Mouse (Mus musculus) midbrain, embryonic 10.5 days (tissue): ENCODE measurements around the gene Ngf. TPM values are rescaled to one million over a fixed set of nuclear protein-coding genes. Genes with fewer than 3 reads are reported as not detected.

ENCODE experiments used
- DNase-seq: peaks from one replicate; pipeline ENCODE4 v3.0.0-alpha.2; 2017; ENCODE audit warnings: low spot score
- H3K27ac ChIP-seq: fragments of 300-500 bp; sonication (generic); replicated peaks from 2 replicates; pipeline ENCODE4 v1.5.1; 2016; ENCODE audit warnings: mild to moderate bottlenecking
- H3K27me3 ChIP-seq: fragments of 300-500 bp; sonication (generic); 2 replicates; pipeline ENCODE4 v1.6.1; 2016; ENCODE audit warnings: low read depth, mild to moderate bottlenecking; ENCODE audit not compliant: poor library complexity, severe bottlenecking
- H3K36me3 ChIP-seq: fragments of 300-500 bp; sonication (generic); 2 replicates; pipeline ENCODE4 v1.6.1; 2016; ENCODE audit warnings: mild to moderate bottlenecking, moderate library complexity
- H3K4me1 ChIP-seq: fragments of 300-500 bp; sonication (generic); 2 replicates; pipeline ENCODE4 v1.6.1; 2016
- H3K4me3 ChIP-seq: fragments of 300-500 bp; sonication (generic); 2 replicates; pipeline ENCODE4 v1.5.1; 2016; ENCODE audit warnings: mild to moderate bottlenecking, moderate library complexity
- H3K9me3 ChIP-seq: fragments of 300-500 bp; sonication (generic); replicated peaks from 2 replicates; pipeline ENCODE4 v1.6.1; 2016; ENCODE audit warnings: mild to moderate bottlenecking
- WGBS: fragments of 180-500 bp; shearing (Covaris S2); methylation state at CpG from one replicate; pipeline ENCODE4 v1.1.7; 2016; 5-methylcytosine and 5-hydroxymethylcytosine counted together
- polyA plus RNA-seq: library from polyadenylated mRNA; unstranded; fragments of >200 nt; fragmentation: Nextera tagmentation; extraction: Ambion mirVana; gene quantifications from 2 replicates; pipeline ENCODE4 v1.2.1, GENCODE M21; 2016

Ngf gene
- polyA plus RNA-seq, 1 experiment from 2014 or later: 0.20 TPM

- H3K36me3 ChIP-seq: no peaks in the 10 kb centered on the region
- peaks cover 27% of the 10 kb centered on the region for H3K27me3 ChIP-seq
- no peak overlapping the region for H3K27ac ChIP-seq
- 80% methylated on average over 15 of the region's 15 CpGs for WGBS
- no peak overlapping the region for H3K4me3 ChIP-seq
- H3K4me1 ChIP-seq: peaks cover 24% of the 10 kb centered on the region
- no peaks in the 10 kb centered on the region for H3K9me3 ChIP-seq
- no peak for DNase-seq
Measured at GRCm38 (mm10) chr3:102474275-102475155, 4.8 kb downstream of the Ngf start.

- DNase-seq: no peak
- Histone ChIP-seq H3K4me3 (no peak overlapping the region), H3K4me1 (peaks cover 3% of the 10 kb centered on the region), H3K27me3 (no peaks in the 10 kb centered on the region; the same call in 1 of the 2 replicates), H3K9me3 (no peaks in the 10 kb centered on the region), H3K27ac (no peak overlapping the region), H3K36me3 (no peaks in the 10 kb centered on the region)
- WGBS: 89% methylated on average over 12 of the region's 12 CpGs
Measured at GRCm38 (mm10) chr3:102477917-102478694, 8.4 kb downstream of the Ngf start.

- no peak for DNase-seq
- WGBS: 88% methylated on average over 14 of the region's 14 CpGs
- H3K4me3 ChIP-seq: no peak overlapping the region
Measured at GRCm38 (mm10) chr3:102490393-102491123, 20.8 kb downstream of the Ngf start.

GRCm38 (mm10) chr3:102498113-102498512 is 28.4 kb downstream of the Ngf start:
- 81% methylated on average over 7 of the region's 7 CpGs for WGBS
- H3K27me3 ChIP-seq: no peaks in the 10 kb centered on the region
- no peak overlapping the region for H3K27ac ChIP-seq
- H3K36me3 ChIP-seq: no peaks in the 10 kb centered on the region
- no peaks in the 10 kb centered on the region for H3K9me3 ChIP-seq
- H3K4me3 ChIP-seq: no peak overlapping the region
- DNase-seq: no peak
- 0 out of 2 replicates have a peak, but pooled peaks cover 5% of the 10 kb centered on the region for H3K4me1 ChIP-seq

More at GRCm38 (mm10) chr3:102490393-102491123, 20.8 kb downstream of the Ngf start:
- Histone ChIP-seq H3K27me3 (no peaks in the 10 kb centered on the region), H3K4me1 (0 out of 2 replicates have a peak, but pooled peaks cover 5% of the 10 kb centered on the region), H3K36me3 (no peaks in the 10 kb centered on the region), H3K9me3 (no peaks in the 10 kb centered on the region), H3K27ac (no peak overlapping the region)

- Histone ChIP-seq H3K27me3 (no peaks in the 10 kb centered on the region), H3K9me3 (no peaks in the 10 kb centered on the region), H3K4me1 (no peaks in the 10 kb centered on the region), H3K4me3 (no peak overlapping the region), H3K27ac (no peak overlapping the region), H3K36me3 (no peaks in the 10 kb centered on the region)
- no peak for DNase-seq
- WGBS: 83% methylated on average over 6 of the region's 6 CpGs
Measured at GRCm38 (mm10) chr3:102498931-102499330, 29.2 kb downstream of the Ngf start.

- H3K36me3 ChIP-seq: no peaks in the 10 kb centered on the region
- H3K27me3 ChIP-seq: no peaks in the 10 kb centered on the region
- no peak overlapping the region for H3K4me3 ChIP-seq
- 92% methylated on average over 2 of the region's 2 CpGs for WGBS
- no peaks in the 10 kb centered on the region for H3K4me1 ChIP-seq
- DNase-seq: no peak
- H3K9me3 ChIP-seq: no peaks in the 10 kb centered on the region
- no peak overlapping the region for H3K27ac ChIP-seq
Measured at GRCm38 (mm10) chr3:102500031-102500430, 30.3 kb downstream of the Ngf start.

GRCm38 (mm10) chr3:102501186-102501585 is 31.5 kb downstream of the Ngf start:
- H3K4me3 ChIP-seq: no peak overlapping the region

GRCm38 (mm10) chr3:102505129-102505528 is 35.4 kb downstream of the Ngf start:
- H3K27ac ChIP-seq: no peak overlapping the region
- H3K36me3 ChIP-seq: no peaks in the 10 kb centered on the region
- no peaks in the 10 kb centered on the region for H3K27me3 ChIP-seq
- no peaks in the 10 kb centered on the region for H3K9me3 ChIP-seq
- 92% methylated on average over 4 of the region's 4 CpGs for WGBS
- no peak for DNase-seq
- peaks cover 12% of the 10 kb centered on the region for H3K4me1 ChIP-seq
- no peak overlapping the region for H3K4me3 ChIP-seq

More at GRCm38 (mm10) chr3:102501186-102501585, 31.5 kb downstream of the Ngf start:
- Histone ChIP-seq H3K27me3 (no peaks in the 10 kb centered on the region), H3K4me1 (no peaks in the 10 kb centered on the region), H3K9me3 (no peaks in the 10 kb centered on the region), H3K27ac (no peak overlapping the region), H3K36me3 (no peaks in the 10 kb centered on the region)
- no peak for DNase-seq
- 83% methylated on average over 4 of the region's 4 CpGs for WGBS

GRCm38 (mm10) chr3:102506061-102506460 is 36.3 kb downstream of the Ngf start:
- peaks cover 12% of the 10 kb centered on the region for H3K4me1 ChIP-seq
- H3K36me3 ChIP-seq: no peaks in the 10 kb centered on the region
- 82% methylated on average over 12 of the region's 12 CpGs for WGBS
- no peak overlapping the region for H3K4me3 ChIP-seq
- H3K27me3 ChIP-seq: no peaks in the 10 kb centered on the region
- H3K27ac ChIP-seq: no peak overlapping the region
- DNase-seq: no peak
- H3K9me3 ChIP-seq: no peaks in the 10 kb centered on the region

GRCm38 (mm10) chr3:102507666-102508260 is 38.0 kb downstream of the Ngf start:
- no peaks in the 10 kb centered on the region for H3K9me3 ChIP-seq
- no peaks in the 10 kb centered on the region for H3K27me3 ChIP-seq
- no peak overlapping the region for H3K4me3 ChIP-seq
- no peak for DNase-seq
- no peaks in the 10 kb centered on the region for H3K36me3 ChIP-seq
- WGBS: 80% methylated on average over 8 of the region's 8 CpGs
- H3K27ac ChIP-seq: no peak overlapping the region
- peaks cover 12% of the 10 kb centered on the region for H3K4me1 ChIP-seq

- no peak for DNase-seq
- no peaks in the 10 kb centered on the region for H3K36me3 ChIP-seq
- 60% methylated on average over 9 of the region's 9 CpGs for WGBS
- no peak overlapping the region for H3K4me3 ChIP-seq
- peaks cover 12% of the 10 kb centered on the region for H3K4me1 ChIP-seq
- H3K27ac ChIP-seq: no peak overlapping the region
- no peaks in the 10 kb centered on the region for H3K27me3 ChIP-seq
- no peaks in the 10 kb centered on the region for H3K9me3 ChIP-seq
Measured at GRCm38 (mm10) chr3:102508455-102508854, 38.7 kb downstream of the Ngf start.

GRCm38 (mm10) chr3:102509601-102510000 is 39.9 kb downstream of the Ngf start:
- Histone ChIP-seq H3K27me3 (no peaks in the 10 kb centered on the region), H3K9me3 (no peaks in the 10 kb centered on the region), H3K36me3 (no peaks in the 10 kb centered on the region), H3K27ac (no peak overlapping the region), H3K4me1 (peaks cover 12% of the 10 kb centered on the region), H3K4me3 (no peak overlapping the region)
- 70% methylated on average over 3 of the region's 3 CpGs for WGBS
- no peak for DNase-seq
